Mouse (Mus musculus): ENCODE results near the gene Spata2l. TPM values are rescaled to one million over a fixed set of nuclear protein-coding genes. Genes with fewer than 3 reads are reported as not detected.
A peak's percentile ranks its signal among the peaks of the same experiment; 100 is the strongest.

Gene Spata2l
- polyA plus RNA-seq, 1 experiment: 0.25 TPM

DNA sequence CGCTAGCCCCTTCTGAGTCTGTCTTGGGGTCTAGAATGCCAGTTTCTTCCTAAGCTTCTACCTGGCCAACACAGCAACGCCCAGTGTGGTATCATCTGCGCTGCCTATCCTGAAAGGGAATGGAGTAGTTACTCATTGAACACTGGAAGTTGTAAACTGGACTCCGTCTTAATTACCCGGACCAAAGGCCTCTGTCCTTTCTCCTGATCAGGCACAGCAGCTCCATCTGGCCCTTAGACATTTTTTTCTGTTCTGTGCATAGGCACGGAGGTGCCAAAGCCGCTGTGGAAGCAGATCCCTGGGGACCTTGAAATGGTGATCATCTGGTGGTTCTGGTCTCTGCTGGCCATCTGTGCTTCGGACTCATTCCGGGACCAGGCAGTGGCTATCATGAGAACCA is 42.3 kb downstream of the Spata2l start:
- Histone ChIP-seq H3K27ac (ENCODE audit: insufficient read depth, low read length) (no peak overlapping the region), H3K4me3 (ENCODE audit: low read depth, low read length) (no peak overlapping the region), H3K9me3 (replicated peaks; ENCODE audit: control insufficient read depth, insufficient read depth, low read length, poor library complexity, severe bottlenecking) (no peaks in the 10 kb centered on the region), H3K4me1 (ENCODE audit: control insufficient read depth, insufficient read depth, low read length) (peaks cover 3% of the 10 kb centered on the region), H3K9ac (ENCODE audit: low read depth, poor library complexity, severe bottlenecking) (no peak overlapping the region), H3K36me3 (ENCODE audit: control insufficient read depth, insufficient read depth, low read length, poor library complexity, severe bottlenecking) (no peaks in the 10 kb centered on the region), H3K27me3 (ENCODE audit: control insufficient read depth, insufficient read depth, low read length, poor library complexity, severe bottlenecking) (no peaks in the 10 kb centered on the region)
- TF ChIP-seq CTCF (IDR thresholded peaks at IDR 0.05; ENCODE audit: low read depth, low read length) (no peak), EP300 (IDR thresholded peaks at IDR 0.05; ENCODE audit: insufficient read depth, low read depth, low read length) (no peak), POLR2A (IDR thresholded peaks at IDR 0.05; ENCODE audit: insufficient read depth, low read length) (no peak)

DNA sequence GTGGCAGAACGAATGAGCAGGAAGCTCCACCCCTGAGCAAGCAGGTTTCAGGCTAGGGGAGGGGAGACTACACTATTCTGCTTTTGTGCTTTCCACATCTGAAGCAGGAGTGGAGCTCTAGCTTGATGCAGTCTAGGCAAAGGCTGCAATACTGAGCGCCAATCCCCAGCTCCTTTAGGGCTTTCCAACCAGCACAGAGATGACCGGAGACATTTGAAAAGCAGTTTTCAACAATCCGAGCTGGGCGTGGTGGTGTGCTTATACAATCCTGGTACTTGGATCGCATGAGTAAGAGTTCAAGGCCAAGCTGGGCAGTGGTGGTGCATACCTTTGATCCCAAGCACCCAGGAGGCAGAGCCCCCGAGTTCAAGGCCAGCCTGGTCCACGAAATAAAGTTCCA is 44.1 kb downstream of the Spata2l start:
- Histone ChIP-seq H3K4me3 (ENCODE audit: low read depth, low read length) (peak overlapping the region; percentile 32), H3K36me3 (ENCODE audit: control insufficient read depth, insufficient read depth, low read length, poor library complexity, severe bottlenecking) (no peaks in the 10 kb centered on the region), H3K9me3 (replicated peaks; ENCODE audit: control insufficient read depth, insufficient read depth, low read length, poor library complexity, severe bottlenecking) (no peaks in the 10 kb centered on the region), H3K27me3 (ENCODE audit: control insufficient read depth, insufficient read depth, low read length, poor library complexity, severe bottlenecking) (no peaks in the 10 kb centered on the region), H3K4me1 (ENCODE audit: control insufficient read depth, insufficient read depth, low read length) (peaks cover 5% of the 10 kb centered on the region), H3K9ac (ENCODE audit: low read depth, poor library complexity, severe bottlenecking) (no peak overlapping the region), H3K27ac (ENCODE audit: insufficient read depth, low read length) (peak overlapping the region; percentile 83)
- TF ChIP-seq CTCF (IDR thresholded peaks at IDR 0.05; ENCODE audit: low read depth, low read length): no peak
- TF ChIP-seq EP300 (IDR thresholded peaks at IDR 0.05; ENCODE audit: insufficient read depth, low read depth, low read length): no peak
- TF ChIP-seq POLR2A (IDR thresholded peaks at IDR 0.05; ENCODE audit: insufficient read depth, low read length): no peak

DNA sequence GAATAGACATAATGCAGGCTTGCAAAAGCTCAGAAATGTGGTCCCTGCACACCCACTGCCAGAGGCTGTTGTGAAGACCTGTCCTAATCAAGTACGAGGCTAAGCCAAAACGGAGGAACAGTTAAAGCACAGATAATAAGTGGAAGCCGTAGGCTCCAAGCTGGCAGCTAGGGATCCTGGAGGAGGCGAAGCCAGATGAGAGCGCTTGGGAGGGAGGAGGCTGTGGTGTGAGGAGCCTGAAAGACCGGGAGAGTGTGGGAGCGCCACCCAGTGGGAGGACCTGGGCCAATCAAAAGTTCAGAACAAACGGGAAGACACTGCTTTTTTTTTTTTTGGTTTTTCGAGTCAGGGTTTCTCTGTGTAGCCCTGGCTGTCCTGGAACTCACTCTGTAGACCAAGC is 45.4 kb downstream of the Spata2l start:
- TF ChIP-seq POLR2A (IDR thresholded peaks at IDR 0.05; ENCODE audit: insufficient read depth, low read length): no peak
- peak; percentile 71 for TF ChIP-seq CTCF (IDR thresholded peaks at IDR 0.05; ENCODE audit: low read depth, low read length)
- H3K9ac ChIP-seq (ENCODE audit: low read depth, poor library complexity, severe bottlenecking): peak overlapping the region; percentile 28; the same call in 1 of the 2 replicates
- H3K27ac ChIP-seq (ENCODE audit: insufficient read depth, low read length): no peak overlapping the region
- peaks cover 5% of the 10 kb centered on the region for H3K4me1 ChIP-seq (ENCODE audit: control insufficient read depth, insufficient read depth, low read length)
- H3K36me3 ChIP-seq (ENCODE audit: control insufficient read depth, insufficient read depth, low read length, poor library complexity, severe bottlenecking): no peaks in the 10 kb centered on the region
- peak overlapping the region; percentile 40 for H3K4me3 ChIP-seq (ENCODE audit: low read depth, low read length)
- H3K27me3 ChIP-seq (ENCODE audit: control insufficient read depth, insufficient read depth, low read length, poor library complexity, severe bottlenecking): no peaks in the 10 kb centered on the region
- no peaks in the 10 kb centered on the region for H3K9me3 ChIP-seq (replicated peaks; ENCODE audit: control insufficient read depth, insufficient read depth, low read length, poor library complexity, severe bottlenecking)

DNA sequence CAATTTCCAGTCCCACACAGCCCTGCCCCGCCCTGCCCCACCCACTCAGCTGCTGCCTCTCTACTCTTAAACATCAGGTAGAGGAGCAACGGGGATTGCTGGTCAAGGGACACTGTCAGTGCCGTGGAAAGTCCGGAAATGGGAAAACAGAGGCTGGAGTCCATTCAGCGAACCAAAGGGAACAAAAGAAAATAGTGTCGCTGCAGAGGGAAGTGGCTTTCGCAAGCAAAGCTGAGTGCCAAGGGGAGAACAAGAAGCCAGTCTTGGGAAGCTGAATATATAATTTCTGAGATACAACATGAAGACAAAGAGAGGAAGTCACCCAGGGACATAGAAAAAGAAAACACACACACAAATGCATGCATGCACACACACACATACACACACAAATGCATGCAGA is 47.2 kb downstream of the Spata2l start:
- Histone ChIP-seq H3K36me3 (ENCODE audit: control insufficient read depth, insufficient read depth, low read length, poor library complexity, severe bottlenecking) (no peaks in the 10 kb centered on the region), H3K9me3 (replicated peaks; ENCODE audit: control insufficient read depth, insufficient read depth, low read length, poor library complexity, severe bottlenecking) (no peaks in the 10 kb centered on the region), H3K27ac (ENCODE audit: insufficient read depth, low read length) (no peak overlapping the region), H3K27me3 (ENCODE audit: control insufficient read depth, insufficient read depth, low read length, poor library complexity, severe bottlenecking) (no peaks in the 10 kb centered on the region), H3K4me3 (ENCODE audit: low read depth, low read length) (no peak overlapping the region), H3K4me1 (ENCODE audit: control insufficient read depth, insufficient read depth, low read length) (peaks cover 3% of the 10 kb centered on the region), H3K9ac (ENCODE audit: low read depth, poor library complexity, severe bottlenecking) (no peak overlapping the region)
- no peak for TF ChIP-seq POLR2A (IDR thresholded peaks at IDR 0.05; ENCODE audit: insufficient read depth, low read length)
- TF ChIP-seq EP300 (IDR thresholded peaks at IDR 0.05; ENCODE audit: insufficient read depth, low read depth, low read length): no peak
- TF ChIP-seq CTCF (IDR thresholded peaks at IDR 0.05; ENCODE audit: low read depth, low read length): no peak

DNA sequence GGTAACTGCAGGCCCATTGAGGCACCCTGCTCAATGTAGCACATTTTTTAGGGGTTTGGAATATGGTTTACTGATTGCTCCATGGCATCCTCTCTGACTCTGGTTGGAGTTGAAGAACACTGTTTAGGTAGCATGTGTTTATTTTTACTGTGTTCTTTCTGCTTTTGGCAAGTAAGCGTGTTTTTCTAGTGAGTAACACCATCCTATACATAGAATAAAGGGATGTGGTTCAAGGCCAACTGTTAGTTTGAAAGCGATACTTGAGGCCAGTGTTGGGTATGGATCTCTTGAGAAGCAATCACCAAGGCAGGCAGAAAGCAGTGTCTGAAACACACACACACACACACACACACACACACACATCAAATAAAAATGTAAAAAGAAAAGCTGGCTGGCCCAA is 48.0 kb downstream of the Spata2l start:
- Histone ChIP-seq H3K9ac (ENCODE audit: low read depth, poor library complexity, severe bottlenecking) (no peak overlapping the region), H3K4me3 (ENCODE audit: low read depth, low read length) (no peak overlapping the region), H3K9me3 (replicated peaks; ENCODE audit: control insufficient read depth, insufficient read depth, low read length, poor library complexity, severe bottlenecking) (no peaks in the 10 kb centered on the region), H3K36me3 (ENCODE audit: control insufficient read depth, insufficient read depth, low read length, poor library complexity, severe bottlenecking) (no peaks in the 10 kb centered on the region), H3K27ac (ENCODE audit: insufficient read depth, low read length) (no peak overlapping the region), H3K27me3 (ENCODE audit: control insufficient read depth, insufficient read depth, low read length, poor library complexity, severe bottlenecking) (no peaks in the 10 kb centered on the region), H3K4me1 (ENCODE audit: control insufficient read depth, insufficient read depth, low read length) (peaks cover 3% of the 10 kb centered on the region)
- TF ChIP-seq POLR2A (IDR thresholded peaks at IDR 0.05; ENCODE audit: insufficient read depth, low read length) (no peak), EP300 (IDR thresholded peaks at IDR 0.05; ENCODE audit: insufficient read depth, low read depth, low read length) (no peak), CTCF (IDR thresholded peaks at IDR 0.05; ENCODE audit: low read depth, low read length) (no peak)

DNA sequence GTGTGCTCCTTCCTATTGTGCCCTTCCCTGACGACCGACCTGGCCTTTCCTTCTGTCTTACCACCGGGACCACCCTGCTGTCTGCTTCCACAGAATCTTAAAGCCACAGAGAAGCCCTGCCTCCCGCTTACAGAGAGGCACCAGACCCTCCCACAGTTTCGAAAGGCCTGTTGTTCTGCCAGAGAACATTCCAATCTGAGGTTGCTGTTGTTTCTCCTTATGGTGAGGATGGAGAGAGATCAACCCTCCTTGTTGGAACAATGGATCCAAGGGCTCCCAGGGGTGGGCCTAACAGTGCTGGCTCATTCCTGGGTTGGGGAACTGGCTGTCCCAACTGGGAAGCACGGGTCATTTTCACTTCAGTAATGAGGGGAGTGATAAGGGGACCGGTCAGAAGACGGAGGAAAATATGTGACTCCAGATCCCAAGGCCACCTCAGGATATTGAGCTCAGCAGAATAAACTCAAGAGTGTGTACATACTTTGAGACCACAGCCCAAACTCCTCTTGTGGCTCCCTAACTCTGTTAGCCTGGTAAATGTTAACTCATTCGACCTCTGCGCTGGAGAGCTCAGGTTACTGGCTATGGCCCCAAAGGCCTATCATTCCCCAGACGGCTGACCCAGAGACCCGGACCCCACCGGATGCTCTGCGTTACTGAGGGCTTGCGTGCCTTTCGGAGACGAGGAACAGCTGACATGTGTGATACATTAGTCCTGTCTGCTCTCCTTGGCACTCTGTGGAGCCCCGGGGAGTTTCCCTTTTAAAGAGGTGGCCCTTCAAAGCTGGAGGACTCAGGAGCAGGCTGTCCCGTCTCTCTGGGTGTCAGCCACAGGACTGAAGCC is 50.2 kb downstream of the Spata2l start, which contains the start of gene Dpep1:
Dpep1 (plus strand) TSS at position 677 of the 844 bp plus-strand sequence.
- no peaks in the 10 kb centered on the region for H3K27me3 ChIP-seq (ENCODE audit: control insufficient read depth, insufficient read depth, low read length, poor library complexity, severe bottlenecking)
- TF ChIP-seq EP300 (IDR thresholded peaks at IDR 0.05; ENCODE audit: insufficient read depth, low read depth, low read length) (no peak), POLR2A (IDR thresholded peaks at IDR 0.05; ENCODE audit: insufficient read depth, low read length) (no peak), CTCF (IDR thresholded peaks at IDR 0.05; ENCODE audit: low read depth, low read length) (no peak)
- H3K36me3 ChIP-seq (ENCODE audit: control insufficient read depth, insufficient read depth, low read length, poor library complexity, severe bottlenecking): no peaks in the 10 kb centered on the region
- H3K4me3 ChIP-seq (ENCODE audit: low read depth, low read length): no peak within 1 kb of the TSS
- H3K9ac ChIP-seq (ENCODE audit: low read depth, poor library complexity, severe bottlenecking): no peak within 1 kb of the TSS
- H3K9me3 ChIP-seq (replicated peaks; ENCODE audit: control insufficient read depth, insufficient read depth, low read length, poor library complexity, severe bottlenecking): no peaks in the 10 kb centered on the region
- H3K4me1 ChIP-seq (ENCODE audit: control insufficient read depth, insufficient read depth, low read length): peaks cover 3% of the 10 kb centered on the region
- H3K27ac ChIP-seq (ENCODE audit: insufficient read depth, low read length): no peak within 1 kb of the TSS

Data from ES-Bruce4 (cell line).